Mouse (Mus musculus): ENCODE data around the gene Pax1. TPM values are rescaled to one million over a fixed set of nuclear protein-coding genes. Genes with fewer than 3 reads are reported as not detected.

The Pax1 gene
- polyA plus RNA-seq (2014; fragmentation: Nextera tagmentation; extraction: Ambion mirVana), result 6.5 and 9.1 TPM in 2 replicates

- H3K4me3 ChIP-seq (ENCODE audit: low read depth, low read length), result peak within 1 kb of the TSS; percentile 22
- H3K27ac ChIP-seq (replicated peaks; ENCODE audit: low read depth, low read length), result no peak within 1 kb of the TSS
- DNase-seq (ENCODE audit: low spot score), result no peak
- no peak for ATAC-seq (replicated peaks; ENCODE audit: insufficient number of reproducible peaks, low FRiP score, low TSS enrichment, low read depth)
- peaks cover 69% of the 10 kb centered on the region for H3K27me3 ChIP-seq (ENCODE audit: control insufficient read depth, insufficient read depth, low read length)
- no peak within 1 kb of the TSS for H3K9ac ChIP-seq (replicated peaks; ENCODE audit: low read length)
- no peaks in the 10 kb centered on the region for H3K9me3 ChIP-seq (replicated peaks; ENCODE audit: control insufficient read depth, low read length)
- H3K4me2 ChIP-seq (ENCODE audit: low read depth, low read length), result no peak within 1 kb of the TSS; the same call in 1 of the 2 replicates
- 2% methylated on average over 18 of the region's 18 CpGs for WGBS
- 0 out of 2 replicates have a peak, but pooled peaks cover 3% of the 10 kb centered on the region for H3K4me1 ChIP-seq (ENCODE audit: control insufficient read depth, insufficient read depth, low read length)
- no peaks in the 10 kb centered on the region for H3K36me3 ChIP-seq (replicated peaks; ENCODE audit: control insufficient read depth, insufficient read depth, low read depth, low read length)
These were observed at the start of gene Pax1 for GRCm38 (mm10) chr2:147361581-147361980. Gene Pax1, plus strand, starts transcription at chr2:147361925.

- H3K27me3 ChIP-seq (ENCODE audit: control insufficient read depth, insufficient read depth, low read length), result no peaks in the 10 kb centered on the region; the same call in 1 of the 2 replicates
- no peaks in the 10 kb centered on the region for H3K36me3 ChIP-seq (replicated peaks; ENCODE audit: control insufficient read depth, insufficient read depth, low read depth, low read length)
- no peak overlapping the region for H3K9ac ChIP-seq (replicated peaks; ENCODE audit: low read length)
- ATAC-seq (replicated peaks; ENCODE audit: insufficient number of reproducible peaks, low FRiP score, low TSS enrichment, low read depth) (no peak), DNase-seq (ENCODE audit: low spot score) (peak; percentile 73)
- no peak overlapping the region for H3K27ac ChIP-seq (replicated peaks; ENCODE audit: low read depth, low read length)
- H3K9me3 ChIP-seq (replicated peaks; ENCODE audit: control insufficient read depth, low read length), result no peaks in the 10 kb centered on the region
- no peaks in the 10 kb centered on the region for H3K4me1 ChIP-seq (ENCODE audit: control insufficient read depth, insufficient read depth, low read length)
- 15% methylated on average over 9 of the region's 9 CpGs for WGBS
- no peak overlapping the region for H3K4me2 ChIP-seq (ENCODE audit: low read depth, low read length)
- H3K4me3 ChIP-seq (ENCODE audit: low read depth, low read length), result no peak overlapping the region
These were observed 40.7 kb upstream of the Pax1 start for GRCm38 (mm10) chr2:147321036-147321435.

GRCm38 (mm10) chr2:147325178-147325577 is 36.5 kb upstream of the Pax1 start:
- Histone ChIP-seq H3K36me3 (replicated peaks; ENCODE audit: control insufficient read depth, insufficient read depth, low read depth, low read length) (no peaks in the 10 kb centered on the region), H3K9ac (replicated peaks; ENCODE audit: low read length) (no peak overlapping the region), H3K27me3 (ENCODE audit: control insufficient read depth, insufficient read depth, low read length) (no peaks in the 10 kb centered on the region; the same call in 1 of the 2 replicates), H3K4me3 (ENCODE audit: low read depth, low read length) (no peak overlapping the region), H3K4me2 (ENCODE audit: low read depth, low read length) (no peak overlapping the region), H3K4me1 (ENCODE audit: control insufficient read depth, insufficient read depth, low read length) (no peaks in the 10 kb centered on the region), H3K27ac (replicated peaks; ENCODE audit: low read depth, low read length) (no peak overlapping the region), H3K9me3 (replicated peaks; ENCODE audit: control insufficient read depth, low read length) (no peaks in the 10 kb centered on the region)
- 86% methylated on average over 2 of the region's 2 CpGs for WGBS
- ATAC-seq (replicated peaks; ENCODE audit: insufficient number of reproducible peaks, low FRiP score, low TSS enrichment, low read depth), result no peak
- peak; percentile 7 for DNase-seq (ENCODE audit: low spot score)

GRCm38 (mm10) chr2:147332731-147333130 is 29.0 kb upstream of the Pax1 start:
- H3K4me3 ChIP-seq (ENCODE audit: low read depth, low read length), result no peak overlapping the region
- ATAC-seq (replicated peaks; ENCODE audit: insufficient number of reproducible peaks, low FRiP score, low TSS enrichment, low read depth) (no peak), DNase-seq (ENCODE audit: low spot score) (no peak)
- H3K4me1 ChIP-seq (ENCODE audit: control insufficient read depth, insufficient read depth, low read length), result no peaks in the 10 kb centered on the region
- no peak overlapping the region for H3K4me2 ChIP-seq (ENCODE audit: low read depth, low read length)
- H3K36me3 ChIP-seq (replicated peaks; ENCODE audit: control insufficient read depth, insufficient read depth, low read depth, low read length), result no peaks in the 10 kb centered on the region
- H3K9ac ChIP-seq (replicated peaks; ENCODE audit: low read length), result no peak overlapping the region
- 89% methylated on average over 2 of the region's 2 CpGs for WGBS
- no peaks in the 10 kb centered on the region for H3K27me3 ChIP-seq (ENCODE audit: control insufficient read depth, insufficient read depth, low read length)
- no peak overlapping the region for H3K27ac ChIP-seq (replicated peaks; ENCODE audit: low read depth, low read length)
- H3K9me3 ChIP-seq (replicated peaks; ENCODE audit: control insufficient read depth, low read length), result no peaks in the 10 kb centered on the region

- H3K9ac ChIP-seq (replicated peaks; ENCODE audit: low read length), result no peak overlapping the region
- DNase-seq (ENCODE audit: low spot score), result no peak
- no peaks in the 10 kb centered on the region for H3K27me3 ChIP-seq (ENCODE audit: control insufficient read depth, insufficient read depth, low read length)
- H3K27ac ChIP-seq (replicated peaks; ENCODE audit: low read depth, low read length), result no peak overlapping the region
- no peak overlapping the region for H3K4me3 ChIP-seq (ENCODE audit: low read depth, low read length)
- WGBS, result 56% methylated on average over 15 of the region's 15 CpGs
- no peaks in the 10 kb centered on the region for H3K9me3 ChIP-seq (replicated peaks; ENCODE audit: control insufficient read depth, low read length)
- H3K4me1 ChIP-seq (ENCODE audit: control insufficient read depth, insufficient read depth, low read length), result no peaks in the 10 kb centered on the region
- H3K36me3 ChIP-seq (replicated peaks; ENCODE audit: control insufficient read depth, insufficient read depth, low read depth, low read length), result no peaks in the 10 kb centered on the region
- no peak overlapping the region for H3K4me2 ChIP-seq (ENCODE audit: low read depth, low read length)
- no peak for ATAC-seq (replicated peaks; ENCODE audit: insufficient number of reproducible peaks, low FRiP score, low TSS enrichment, low read depth)
These were observed 23.0 kb upstream of the Pax1 start for GRCm38 (mm10) chr2:147338729-147339128.

- H3K9ac ChIP-seq (replicated peaks; ENCODE audit: low read length), result no peak overlapping the region
- no peaks in the 10 kb centered on the region for H3K9me3 ChIP-seq (replicated peaks; ENCODE audit: control insufficient read depth, low read length)
- no peak overlapping the region for H3K4me2 ChIP-seq (ENCODE audit: low read depth, low read length)
- DNase-seq (ENCODE audit: low spot score) (no peak), ATAC-seq (replicated peaks; ENCODE audit: insufficient number of reproducible peaks, low FRiP score, low TSS enrichment, low read depth) (0 out of 2 replicates have a peak, but pooled peaks have one; percentile 20)
- H3K36me3 ChIP-seq (replicated peaks; ENCODE audit: control insufficient read depth, insufficient read depth, low read depth, low read length), result no peaks in the 10 kb centered on the region
- H3K27ac ChIP-seq (replicated peaks; ENCODE audit: low read depth, low read length), result no peak overlapping the region
- H3K4me1 ChIP-seq (ENCODE audit: control insufficient read depth, insufficient read depth, low read length), result no peaks in the 10 kb centered on the region
- H3K4me3 ChIP-seq (ENCODE audit: low read depth, low read length), result no peak overlapping the region
- WGBS, result 72% methylated on average over 4 of the region's 4 CpGs
- no peaks in the 10 kb centered on the region for H3K27me3 ChIP-seq (ENCODE audit: control insufficient read depth, insufficient read depth, low read length)
These were observed 21.9 kb upstream of the Pax1 start for GRCm38 (mm10) chr2:147339796-147340195.

GRCm38 (mm10) chr2:147342198-147342597 is 19.5 kb upstream of the Pax1 start:
- no peak overlapping the region for H3K4me2 ChIP-seq (ENCODE audit: low read depth, low read length)
- no peaks in the 10 kb centered on the region for H3K9me3 ChIP-seq (replicated peaks; ENCODE audit: control insufficient read depth, low read length)
- H3K27ac ChIP-seq (replicated peaks; ENCODE audit: low read depth, low read length), result no peak overlapping the region
- H3K36me3 ChIP-seq (replicated peaks; ENCODE audit: control insufficient read depth, insufficient read depth, low read depth, low read length), result no peaks in the 10 kb centered on the region
- ATAC-seq (replicated peaks; ENCODE audit: insufficient number of reproducible peaks, low FRiP score, low TSS enrichment, low read depth) (no peak), DNase-seq (ENCODE audit: low spot score) (no peak)
- H3K27me3 ChIP-seq (ENCODE audit: control insufficient read depth, insufficient read depth, low read length), result no peaks in the 10 kb centered on the region
- no peaks in the 10 kb centered on the region for H3K4me1 ChIP-seq (ENCODE audit: control insufficient read depth, insufficient read depth, low read length)
- H3K4me3 ChIP-seq (ENCODE audit: low read depth, low read length), result no peak overlapping the region
- WGBS, result 12% methylated on average over 2 of the region's 2 CpGs
- no peak overlapping the region for H3K9ac ChIP-seq (replicated peaks; ENCODE audit: low read length)

- no peaks in the 10 kb centered on the region for H3K9me3 ChIP-seq (replicated peaks; ENCODE audit: control insufficient read depth, low read length)
- under 1% methylated on average over 4 of the region's 4 CpGs for WGBS
- no peaks in the 10 kb centered on the region for H3K4me1 ChIP-seq (ENCODE audit: control insufficient read depth, insufficient read depth, low read length)
- H3K36me3 ChIP-seq (replicated peaks; ENCODE audit: control insufficient read depth, insufficient read depth, low read depth, low read length), result no peaks in the 10 kb centered on the region
- H3K4me2 ChIP-seq (ENCODE audit: low read depth, low read length), result no peak overlapping the region
- H3K9ac ChIP-seq (replicated peaks; ENCODE audit: low read length), result no peak overlapping the region
- DNase-seq (ENCODE audit: low spot score), result no peak
- H3K4me3 ChIP-seq (ENCODE audit: low read depth, low read length), result no peak overlapping the region
- ATAC-seq (replicated peaks; ENCODE audit: insufficient number of reproducible peaks, low FRiP score, low TSS enrichment, low read depth), result no peak
- no peak overlapping the region for H3K27ac ChIP-seq (replicated peaks; ENCODE audit: low read depth, low read length)
- H3K27me3 ChIP-seq (ENCODE audit: control insufficient read depth, insufficient read depth, low read length), result peaks cover 57% of the 10 kb centered on the region
These were observed 2.0 kb upstream of the Pax1 start for GRCm38 (mm10) chr2:147359716-147360115.
